In the genomic region with DNA sequence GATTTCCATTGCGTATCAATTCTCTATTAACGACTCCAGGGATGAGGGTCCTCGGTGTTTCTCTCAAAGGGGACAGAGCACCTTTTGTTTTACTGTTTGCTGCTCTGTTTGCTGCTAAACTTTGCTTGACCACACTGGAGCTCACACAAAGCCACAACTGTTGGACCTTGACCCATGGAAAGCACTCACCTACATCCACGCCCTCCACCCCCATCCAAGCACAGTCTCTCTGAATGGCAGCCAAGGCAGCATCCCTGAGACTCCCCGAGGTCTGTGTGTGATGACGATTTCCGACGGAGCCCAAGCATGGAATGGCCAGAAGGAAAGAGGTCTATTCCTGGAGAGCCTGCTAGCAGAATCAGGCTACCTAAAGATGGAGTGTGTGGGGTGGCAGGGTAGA, we compare ENCODE assay signal across 24 mouse cellular contexts. TPM values are rescaled to one million over a fixed set of nuclear protein-coding genes. Genes with fewer than 3 reads are reported as not detected.
DNase-seq lines count a peak whose midpoint lies in the region; ATAC-seq lines count a peak whose summit lies in the region.
"Had no signal": no experiment of that assay in that cellular context is flagged by ENCODE, and none has a peak within 500 bp of the region (broad histone marks: within the 10 kb centered on the region; RNA-seq: fewer than 3 reads in every experiment).

No protein-coding gene starts in this region.

- H3K27ac ChIP-seq in intestine, embryonic 16.5 days (ENCODE audit: low read length): no peak overlapping the region
- H3K27ac ChIP-seq in intestine, embryonic 15.5 days: no peak overlapping the region
- H3K27ac ChIP-seq in liver, embryonic 13.5 days: no peak overlapping the region
- no peak overlapping the region for H3K27ac ChIP-seq in hindbrain, embryonic 12.5 days
- H3K27ac ChIP-seq in hindbrain, embryonic 13.5 days: no peak overlapping the region
- H3K27ac ChIP-seq: forebrain, embryonic 10.5 days; layer of hippocampus, adult 2 months; limb, embryonic 15.5 days; midbrain, embryonic 13.5 days; neural tube, embryonic 15.5 days had no signal

- DNase-seq in kidney, postnatal 10 days: peak; percentile 59
- DNase-seq in liver, embryonic 13.5 days: no peak
- peak; percentile 73 for DNase-seq in yolk sac, embryonic 10.5 days (ENCODE audit: low spot score)
- no peak for DNase-seq in heart, postnatal 10 days
- DNase-seq: adrenal gland, postnatal 14 days; cerebellum, adult 18-20 months; cerebellum, postnatal 36 days; forebrain, postnatal 0 days; right cerebral cortex, postnatal 14 days had no signal

- H3K9ac ChIP-seq in intestine, embryonic 16.5 days (ENCODE audit: low read depth, low read length): no peak overlapping the region
- H3K9ac ChIP-seq in intestine, embryonic 15.5 days: no peak overlapping the region
- no peak overlapping the region for H3K9ac ChIP-seq in liver, embryonic 13.5 days
- H3K9ac ChIP-seq in hindbrain, embryonic 12.5 days: no peak overlapping the region
- H3K9ac ChIP-seq in hindbrain, embryonic 13.5 days: no peak overlapping the region
- H3K9ac ChIP-seq: forebrain, postnatal 0 days; limb, embryonic 15.5 days; midbrain, embryonic 13.5 days; neural tube, embryonic 15.5 days had no signal

- H3K9me3 ChIP-seq in intestine, embryonic 16.5 days (ENCODE audit: control insufficient read depth, low read length): no peaks in the 10 kb centered on the region
- H3K9me3 ChIP-seq in intestine, embryonic 15.5 days: no peaks in the 10 kb centered on the region
- H3K9me3 ChIP-seq in liver, embryonic 13.5 days (replicated peaks): no peaks in the 10 kb centered on the region
- no peaks in the 10 kb centered on the region for H3K9me3 ChIP-seq in hindbrain, embryonic 12.5 days (replicated peaks)
- no peaks in the 10 kb centered on the region for H3K9me3 ChIP-seq in hindbrain, embryonic 13.5 days
- H3K9me3 ChIP-seq: forebrain, embryonic 10.5 days; limb, embryonic 15.5 days; midbrain, embryonic 13.5 days; neural tube, embryonic 15.5 days had no signal

- 69% methylated on average over 8 of the region's 8 CpGs for WGBS in intestine, embryonic 16.5 days
- WGBS in intestine, embryonic 15.5 days: 64% methylated on average over 8 of the region's 8 CpGs
- 61% methylated on average over 8 of the region's 8 CpGs for WGBS in liver, embryonic 13.5 days (ENCODE audit: insufficient replicate concordance)
- WGBS in hindbrain, embryonic 12.5 days: 71% methylated on average over 8 of the region's 8 CpGs
- WGBS in hindbrain, embryonic 13.5 days: 76% methylated on average over 8 of the region's 8 CpGs

- no peaks in the 10 kb centered on the region for H3K27me3 ChIP-seq in intestine, embryonic 16.5 days (replicated peaks; ENCODE audit: control insufficient read depth, insufficient read depth, low read length)
- H3K27me3 ChIP-seq in intestine, embryonic 15.5 days (replicated peaks): no peaks in the 10 kb centered on the region
- no peaks in the 10 kb centered on the region for H3K27me3 ChIP-seq in liver, embryonic 13.5 days
- no peaks in the 10 kb centered on the region for H3K27me3 ChIP-seq in hindbrain, embryonic 12.5 days
- H3K27me3 ChIP-seq in hindbrain, embryonic 13.5 days: 0 out of 2 replicates have a peak, but pooled peaks cover 5% of the 10 kb centered on the region
- H3K27me3 ChIP-seq: limb, embryonic 15.5 days; neural tube, embryonic 15.5 days; Patski had no signal

- peaks cover 12% of the 10 kb centered on the region for H3K4me1 ChIP-seq in intestine, embryonic 16.5 days (ENCODE audit: control insufficient read depth, insufficient read depth, low read length)
- peaks cover 3% of the 10 kb centered on the region for H3K4me1 ChIP-seq in intestine, embryonic 15.5 days (replicated peaks)
- peaks cover 17% of the 10 kb centered on the region for H3K4me1 ChIP-seq in liver, embryonic 13.5 days (replicated peaks)
- peaks cover 12% of the 10 kb centered on the region; the same call in 1 of the 2 replicates for H3K4me1 ChIP-seq in hindbrain, embryonic 12.5 days
- H3K4me1 ChIP-seq in hindbrain, embryonic 13.5 days (replicated peaks): 0 out of 2 replicates have a peak, but pooled peaks cover 4% of the 10 kb centered on the region
- H3K4me1 ChIP-seq: midbrain, embryonic 13.5 days had no signal

- no peak overlapping the region for H3K4me3 ChIP-seq in intestine, embryonic 16.5 days (ENCODE audit: low read length)
- H3K4me3 ChIP-seq in intestine, embryonic 15.5 days (replicated peaks): no peak overlapping the region
- no peak overlapping the region for H3K4me3 ChIP-seq in liver, embryonic 13.5 days (replicated peaks)
- no peak overlapping the region for H3K4me3 ChIP-seq in hindbrain, embryonic 12.5 days
- no peak overlapping the region for H3K4me3 ChIP-seq in hindbrain, embryonic 13.5 days
- H3K4me3 ChIP-seq: forebrain, embryonic 10.5 days; layer of hippocampus, adult 2 months; limb, embryonic 15.5 days; midbrain, embryonic 13.5 days; neural tube, embryonic 15.5 days had no signal

- no peak overlapping the region for H3K4me2 ChIP-seq in intestine, embryonic 16.5 days (ENCODE audit: low read depth, low read length)
- no peak overlapping the region for H3K4me2 ChIP-seq in intestine, embryonic 15.5 days (replicated peaks)
- no peak overlapping the region for H3K4me2 ChIP-seq in liver, embryonic 13.5 days
- no peak overlapping the region for H3K4me2 ChIP-seq in hindbrain, embryonic 12.5 days (replicated peaks)
- H3K4me2 ChIP-seq in hindbrain, embryonic 13.5 days: no peak overlapping the region
- H3K4me2 ChIP-seq: limb, embryonic 15.5 days; midbrain, embryonic 13.5 days; neural tube, embryonic 15.5 days had no signal

- H3K36me3 ChIP-seq in intestine, embryonic 16.5 days (ENCODE audit: control insufficient read depth, insufficient read depth, low read length): no peaks in the 10 kb centered on the region
- no peaks in the 10 kb centered on the region for H3K36me3 ChIP-seq in intestine, embryonic 15.5 days
- no peaks in the 10 kb centered on the region for H3K36me3 ChIP-seq in liver, embryonic 13.5 days
- no peaks in the 10 kb centered on the region for H3K36me3 ChIP-seq in hindbrain, embryonic 12.5 days
- H3K36me3 ChIP-seq in hindbrain, embryonic 13.5 days: no peaks in the 10 kb centered on the region
- H3K36me3 ChIP-seq: forebrain, embryonic 10.5 days; limb, embryonic 15.5 days; midbrain, embryonic 13.5 days; neural tube, embryonic 15.5 days had no signal

- ATAC-seq in intestine, embryonic 16.5 days: peak; percentile 51; the same call in 1 of the 2 replicates
- ATAC-seq in intestine, embryonic 15.5 days: no peak
- ATAC-seq in liver, embryonic 13.5 days (ENCODE audit: low read depth): peak; percentile 65; the same call in 1 of the 2 replicates
- ATAC-seq in hindbrain, embryonic 12.5 days (ENCODE audit: low FRiP score): no peak
- ATAC-seq in hindbrain, embryonic 13.5 days (ENCODE audit: low FRiP score): no peak
- ATAC-seq: forebrain, postnatal 0 days; lung, postnatal 0 days; midbrain, embryonic 13.5 days; Patski had no signal

- intact Hi-C loops in heart, postnatal 10 days (cut with DNase I): no loop called here

RNA-seq across cellular contexts. Expression of a gene that starts 12.8 kb away (rescaled TPM):
- polyA plus RNA-seq in intestine, embryonic 16.5 days (2015; fragmentation: Nextera tagmentation; extraction: Ambion mirVana): 10.3 and 15.4 TPM in 2 replicates
- 12.4 and 13.2 TPM in 2 replicates for polyA plus RNA-seq in intestine, embryonic 15.5 days (2015; fragmentation: Nextera tagmentation; extraction: Ambion mirVana)
- polyA plus RNA-seq in liver, embryonic 13.5 days (2015; fragmentation: Nextera tagmentation; extraction: Ambion mirVana): 57.8 and 63.0 TPM in 2 replicates
- polyA plus RNA-seq in hindbrain, embryonic 12.5 days (2016; fragmentation: Nextera tagmentation; extraction: Ambion mirVana): not detected in 2 replicates
- total RNA-seq in heart, postnatal 10 days (2021): not detected
- polyA plus RNA-seq in hindbrain, embryonic 13.5 days (2015; fragmentation: Nextera tagmentation; extraction: Ambion mirVana): not detected in 2 replicates
- total RNA-seq: forebrain, postnatal 0 days; layer of hippocampus, adult 2 months; left cerebral cortex, postnatal 25 days had no signal
- polyA plus RNA-seq: forebrain, embryonic 10.5 days; forebrain, postnatal 0 days; heart, embryonic 16.5 days; hindbrain, embryonic 11.5 days; limb, embryonic 15.5 days; lung, postnatal 0 days; midbrain, embryonic 13.5 days; neural tube, embryonic 15.5 days; Patski; spleen, adult 2 months had no signal

RNA-seq across cellular contexts. Expression of a gene that starts 38.9 kb away (rescaled TPM):
- 1.6 and 2.1 TPM in 2 replicates for polyA plus RNA-seq in intestine, embryonic 16.5 days (2015; fragmentation: Nextera tagmentation; extraction: Ambion mirVana)
- polyA plus RNA-seq in intestine, embryonic 15.5 days (2015; fragmentation: Nextera tagmentation; extraction: Ambion mirVana): 1.2 and 2.1 TPM in 2 replicates
- 0.88 and 0.89 TPM in 2 replicates for polyA plus RNA-seq in liver, embryonic 13.5 days (2015; fragmentation: Nextera tagmentation; extraction: Ambion mirVana)
- polyA plus RNA-seq in hindbrain, embryonic 12.5 days (2016; fragmentation: Nextera tagmentation; extraction: Ambion mirVana): 1.8 and 3.6 TPM in 2 replicates
- 1 to 10 TPM; 1.0 to 1.1 TPM for total RNA-seq in heart, postnatal 10 days (2021)
- 2.8 and 3.5 TPM in 2 replicates for polyA plus RNA-seq in hindbrain, embryonic 13.5 days (2015; fragmentation: Nextera tagmentation; extraction: Ambion mirVana)

RNA-seq across cellular contexts. Expression of a gene that starts 48.2 kb away (rescaled TPM):
- polyA plus RNA-seq in intestine, embryonic 16.5 days (2015; fragmentation: Nextera tagmentation; extraction: Ambion mirVana): 122 and 124 TPM in 2 replicates
- 120 and 123 TPM in 2 replicates for polyA plus RNA-seq in intestine, embryonic 15.5 days (2015; fragmentation: Nextera tagmentation; extraction: Ambion mirVana)
- polyA plus RNA-seq in liver, embryonic 13.5 days (2015; fragmentation: Nextera tagmentation; extraction: Ambion mirVana): 9.7 and 10.5 TPM in 2 replicates
- 65.5 and 72.2 TPM in 2 replicates for polyA plus RNA-seq in hindbrain, embryonic 12.5 days (2016; fragmentation: Nextera tagmentation; extraction: Ambion mirVana)
- total RNA-seq in heart, postnatal 10 days (2021): 10 to 100 TPM; 18.6 to 21.2 TPM
- 11.3 and 14.6 TPM in 2 replicates for polyA plus RNA-seq in hindbrain, embryonic 13.5 days (2015; fragmentation: Nextera tagmentation; extraction: Ambion mirVana)

Comparison
In these comparisons a context has a peak if more than half of its experiments do, and no peak if none do; other contexts are left out.
1. ATAC-seq: peak in intestine, embryonic 16.5 days (single experiment) and liver, embryonic 13.5 days (single experiment); none in intestine, embryonic 15.5 days (single experiment), hindbrain, embryonic 12.5 days (single experiment) and hindbrain, embryonic 13.5 days (single experiment).
2. DNase-seq: peak in kidney, postnatal 10 days (single experiment) and yolk sac, embryonic 10.5 days (single experiment); none in liver, embryonic 13.5 days (single experiment) and heart, postnatal 10 days (0 of 2).
3. RNA of a gene that starts 12.8 kb away (polyA plus RNA-seq): 57.8 to 63.0 TPM in liver, embryonic 13.5 days, 10.3 to 15.4 TPM in intestine, embryonic 16.5 days and 12.4 to 13.2 TPM in intestine, embryonic 15.5 days; not detected in hindbrain, embryonic 12.5 days and not detected in hindbrain, embryonic 13.5 days; every median in the first group is over 10 times any median in the second.